Mouse (Mus musculus) ES-Bruce4 (cell line): ENCODE results near the gene St6galnac3. TPM values are rescaled to one million over a fixed set of nuclear protein-coding genes. Genes with fewer than 3 reads are reported as not detected.

ENCODE experiments used
- H3K27ac ChIP-seq: 2 replicates; pipeline ENCODE4 v1.5.1; 2012; ENCODE audit warnings: low read length, inconsistent platforms; ENCODE audit not compliant: insufficient read depth
- H3K27me3 ChIP-seq: 2 replicates; pipeline ENCODE4 v1.6.1; 2012; ENCODE audit warnings: mild to moderate bottlenecking, low read length, inconsistent platforms; ENCODE audit not compliant: control insufficient read depth, poor library complexity, insufficient read depth, severe bottlenecking
- H3K36me3 ChIP-seq: 2 replicates; pipeline ENCODE4 v1.6.1; 2012; ENCODE audit warnings: inconsistent platforms, mild to moderate bottlenecking, low read length, moderate library complexity; ENCODE audit not compliant: control insufficient read depth, poor library complexity, insufficient read depth, severe bottlenecking
- H3K4me1 ChIP-seq: one replicate; pipeline ENCODE4 v1.8.1; 2011; ENCODE audit warnings: low read length; ENCODE audit not compliant: control insufficient read depth, insufficient read depth
- H3K4me3 ChIP-seq: 2 replicates; pipeline ENCODE4 v1.5.1; 2011; ENCODE audit warnings: low read depth, mild to moderate bottlenecking, low read length
- H3K9ac ChIP-seq: 2 replicates; pipeline ENCODE4 v1.6.1; 2012; ENCODE audit warnings: low read depth, mild to moderate bottlenecking, inconsistent platforms; ENCODE audit not compliant: poor library complexity, severe bottlenecking
- H3K9me3 ChIP-seq: replicated peaks from 2 replicates; pipeline ENCODE4 v1.6.1; 2012; ENCODE audit warnings: mild to moderate bottlenecking, low read length, inconsistent platforms; ENCODE audit not compliant: control insufficient read depth, poor library complexity, insufficient read depth, severe bottlenecking
- CTCF ChIP-seq: IDR thresholded peaks from one replicate; pipeline ENCODE4 v1.8.1; 2011; ENCODE audit warnings: low read depth, low read length
- EP300 ChIP-seq: IDR thresholded peaks from 2 replicates; pipeline ENCODE4 v1.6.1; 2011; ENCODE audit warnings: low read depth, low read length; ENCODE audit not compliant: insufficient read depth
- POLR2A ChIP-seq: IDR thresholded peaks from one replicate; pipeline ENCODE4 v1.8.1; 2011; ENCODE audit warnings: low read length; ENCODE audit not compliant: insufficient read depth
- polyA plus RNA-seq: library from polyadenylated mRNA; stranded (reverse); fragments of >200 nt; gene quantifications from 2 replicates; pipeline ENCODE4 v1.2.4, GENCODE M21; 2011; ENCODE audit warnings: low read depth; ENCODE audit not compliant: missing spikeins, insufficient read depth, insufficient read length

Gene St6galnac3
- polyA plus RNA-seq, 1 experiment = 4.8 TPM

DNA sequence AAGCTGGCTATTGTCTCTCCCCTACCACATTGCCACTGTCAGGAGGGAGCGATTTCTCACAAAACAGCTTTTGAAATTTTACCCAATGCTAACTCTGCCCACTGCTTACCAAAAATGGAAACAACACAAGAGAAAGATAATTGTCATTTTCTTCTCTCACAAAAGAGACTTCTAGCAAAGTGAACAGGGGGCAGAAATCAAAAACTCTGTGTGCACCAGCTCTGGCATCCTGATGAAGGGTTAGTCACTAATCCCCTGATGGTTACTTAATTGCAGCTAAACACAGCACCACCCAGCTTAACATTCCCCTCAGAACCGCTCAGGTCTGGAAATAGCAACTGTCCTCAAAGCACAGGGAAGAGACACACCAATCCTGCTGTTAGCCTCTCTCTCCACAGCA, 144.3 kb downstream of the St6galnac3 start:
- Histone ChIP-seq H3K9ac (no peak overlapping the region), H3K4me1 (no peaks in the 10 kb centered on the region), H3K4me3 (no peak overlapping the region), H3K9me3 (no peaks in the 10 kb centered on the region; the same call in none of the 2 replicates), H3K27me3 (no peaks in the 10 kb centered on the region), H3K27ac (no peak overlapping the region), H3K36me3 (no peaks in the 10 kb centered on the region)
- TF ChIP-seq EP300 (no peak), CTCF (no peak), POLR2A (no peak)

DNA sequence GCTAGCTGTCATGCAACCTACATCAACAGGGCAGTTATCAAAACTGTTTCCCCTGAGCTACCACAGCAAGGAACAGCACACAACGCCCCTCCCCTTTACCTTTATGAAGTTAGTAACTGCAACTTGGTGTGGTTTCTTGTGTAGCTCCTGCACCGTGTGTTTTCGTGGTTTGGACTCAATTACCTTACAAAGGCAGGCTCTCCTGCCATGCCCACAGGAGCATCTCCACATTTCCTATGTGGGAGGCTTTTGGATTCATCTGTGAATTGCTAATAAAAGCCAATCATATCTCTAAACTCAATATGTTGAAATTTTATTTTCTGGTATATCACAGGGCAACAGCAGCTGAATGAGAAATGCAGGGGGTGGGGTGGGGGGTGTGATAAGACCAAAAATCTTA, 144.8 kb downstream of the St6galnac3 start:
- no peaks in the 10 kb centered on the region for H3K36me3 ChIP-seq

DNA sequence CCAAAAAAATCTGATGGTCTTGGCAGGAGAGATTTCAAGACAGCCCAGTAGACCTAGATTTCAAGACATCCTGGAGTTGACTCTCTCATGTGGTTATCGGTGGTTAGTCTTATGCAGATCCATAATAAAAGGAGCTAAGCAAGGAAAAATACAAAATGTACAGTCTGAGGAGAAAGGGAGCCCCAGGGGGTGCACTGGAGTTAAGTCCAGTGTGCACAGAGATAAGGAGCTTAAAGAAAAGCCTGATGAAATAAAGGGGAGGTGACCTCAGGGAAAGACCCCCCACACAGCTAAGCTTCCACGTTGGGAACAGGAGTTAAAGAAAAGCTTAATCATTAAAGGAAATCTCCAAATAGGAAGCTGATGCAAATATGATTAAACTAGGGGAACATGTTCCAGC, 147.7 kb downstream of the St6galnac3 start:
- no peak overlapping the region for H3K27ac ChIP-seq
- H3K4me1 ChIP-seq = no peaks in the 10 kb centered on the region
- no peaks in the 10 kb centered on the region for H3K36me3 ChIP-seq
- H3K9me3 ChIP-seq = no peaks in the 10 kb centered on the region; the same call in none of the 2 replicates
- TF ChIP-seq EP300 (no peak), CTCF (no peak), POLR2A (no peak)
- no peak overlapping the region for H3K4me3 ChIP-seq
- H3K27me3 ChIP-seq = no peaks in the 10 kb centered on the region
- H3K9ac ChIP-seq = no peak overlapping the region

More for the DNA sequence above, 144.8 kb downstream of the St6galnac3 start:
- H3K27ac ChIP-seq = no peak overlapping the region
- H3K4me1 ChIP-seq = no peaks in the 10 kb centered on the region
- H3K27me3 ChIP-seq = no peaks in the 10 kb centered on the region
- TF ChIP-seq POLR2A = no peak
- TF ChIP-seq CTCF = no peak
- H3K9ac ChIP-seq = no peak overlapping the region
- H3K9me3 ChIP-seq = no peaks in the 10 kb centered on the region; the same call in none of the 2 replicates
- no peak overlapping the region for H3K4me3 ChIP-seq

DNA sequence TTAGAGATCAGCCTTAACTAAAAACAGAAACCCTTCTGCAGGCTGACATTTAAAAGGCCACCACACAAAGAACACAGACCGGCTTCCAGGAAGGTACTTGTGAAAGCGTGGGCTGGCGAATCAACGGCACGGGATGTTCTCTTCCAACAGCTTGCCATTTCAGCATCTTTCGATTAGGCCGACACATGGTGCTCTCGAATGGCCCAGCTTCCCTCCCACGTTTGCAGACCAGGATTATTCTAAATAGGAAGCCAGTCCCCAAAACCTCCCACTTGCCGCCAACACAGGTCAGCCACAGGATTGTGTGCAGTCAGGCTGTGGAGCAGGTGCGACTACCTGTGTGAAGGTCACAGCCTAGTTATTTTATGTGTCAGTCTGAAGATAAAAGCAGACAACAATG, 153.8 kb downstream of the St6galnac3 start:
- no peaks in the 10 kb centered on the region for H3K27me3 ChIP-seq
- peaks cover 1% of the 10 kb centered on the region for H3K4me1 ChIP-seq
- TF ChIP-seq CTCF (no peak), POLR2A (no peak), EP300 (no peak)
- no peak overlapping the region for H3K27ac ChIP-seq
- no peaks in the 10 kb centered on the region for H3K9me3 ChIP-seq
- no peak overlapping the region for H3K9ac ChIP-seq
- H3K36me3 ChIP-seq = no peaks in the 10 kb centered on the region
- no peak overlapping the region for H3K4me3 ChIP-seq

DNA sequence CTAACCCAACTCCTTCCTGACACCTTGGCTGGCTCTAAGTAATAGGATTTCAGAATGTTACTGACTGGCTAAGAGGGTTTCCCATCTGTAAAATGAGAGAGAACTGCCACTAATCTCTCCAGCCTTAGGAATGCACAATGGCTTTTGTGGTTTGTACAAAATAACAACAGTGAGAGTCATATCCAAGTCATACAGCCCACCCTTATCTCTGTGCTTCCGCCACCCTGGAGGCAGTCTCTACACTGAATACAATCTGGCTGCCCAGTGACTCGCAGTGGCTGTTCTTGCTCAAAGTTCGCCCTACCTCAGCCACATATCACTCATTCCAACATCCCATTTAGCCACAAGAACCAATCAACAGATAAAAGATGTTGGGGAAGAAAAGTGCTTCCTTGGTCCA, 156.2 kb downstream of the St6galnac3 start:
- H3K36me3 ChIP-seq = no peaks in the 10 kb centered on the region

DNA sequence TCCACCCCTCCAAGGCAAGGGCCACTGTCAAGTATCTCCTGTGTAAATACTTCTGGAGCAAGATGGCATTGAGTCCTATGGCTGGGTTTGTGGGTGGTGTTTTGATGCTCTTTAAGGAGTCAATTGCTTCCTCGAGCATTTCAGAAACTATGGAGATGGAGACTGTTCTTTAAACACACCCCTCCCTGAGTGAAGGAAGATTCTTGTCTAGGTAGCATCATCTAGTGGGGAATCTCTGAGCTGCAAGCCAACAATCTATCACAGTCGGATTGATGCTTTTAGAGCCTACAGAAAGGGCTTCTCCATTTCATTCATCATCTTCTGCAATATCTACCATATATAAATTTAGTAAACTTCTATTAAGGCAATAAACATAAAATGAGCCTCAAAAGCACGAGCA, 157.1 kb downstream of the St6galnac3 start:
- H3K4me1 ChIP-seq = peaks cover 1% of the 10 kb centered on the region
- no peaks in the 10 kb centered on the region for H3K27me3 ChIP-seq
- no peak overlapping the region for H3K4me3 ChIP-seq
- H3K9ac ChIP-seq = no peak overlapping the region
- H3K27ac ChIP-seq = no peak overlapping the region
- TF ChIP-seq CTCF (no peak), EP300 (no peak), POLR2A (no peak)
- H3K36me3 ChIP-seq = no peaks in the 10 kb centered on the region
- H3K9me3 ChIP-seq = no peaks in the 10 kb centered on the region

More for the DNA sequence above, 156.2 kb downstream of the St6galnac3 start:
- no peaks in the 10 kb centered on the region for H3K27me3 ChIP-seq
- peaks cover 1% of the 10 kb centered on the region for H3K4me1 ChIP-seq
- no peak overlapping the region for H3K4me3 ChIP-seq
- TF ChIP-seq POLR2A (no peak), EP300 (no peak), CTCF (no peak)
- no peak overlapping the region for H3K27ac ChIP-seq
- H3K9ac ChIP-seq = no peak overlapping the region
- H3K9me3 ChIP-seq = no peaks in the 10 kb centered on the region
